Mouse (Mus musculus) forebrain, embryonic 13.5 days (tissue): ENCODE measurements at regions not wholly inside any gene's neighbourhood (a gene's known extent, or its start where the extent isn't known, plus 50 kb on each side); places are given as distances from the start of the nearest gene placed in this dataset.

Experiments used
- ATAC-seq: fragments of 200-750 bp; cut with Nextera tagmentation; 2 replicates; pipeline ENCODE4 v1.8.0; 2017
- H3K27ac ChIP-seq: fragments of 300-500 bp; sonication (generic); 2 replicates; pipeline ENCODE4 v1.5.1; 2015; ENCODE audit warnings: inconsistent platforms, mild to moderate bottlenecking, moderate library complexity
- H3K27me3 ChIP-seq: fragments of 300-500 bp; sonication (generic); 2 replicates; pipeline ENCODE4 v1.6.1; 2015; ENCODE audit warnings: mild to moderate bottlenecking, inconsistent platforms
- H3K36me3 ChIP-seq: fragments of 300-500 bp; sonication (generic); 2 replicates; pipeline ENCODE4 v1.6.1; 2015; ENCODE audit warnings: mild to moderate bottlenecking, inconsistent platforms; ENCODE audit not compliant: poor library complexity, severe bottlenecking
- H3K4me1 ChIP-seq: fragments of 300-500 bp; sonication (generic); 2 replicates; pipeline ENCODE4 v1.6.1; 2015; ENCODE audit warnings: inconsistent platforms
- H3K4me2 ChIP-seq: fragments of 300-500 bp; sonication (generic); 2 replicates; pipeline ENCODE4 v1.6.1; 2015; ENCODE audit warnings: inconsistent platforms, mild to moderate bottlenecking, moderate library complexity
- H3K4me3 ChIP-seq: fragments of 300-500 bp; sonication (generic); 2 replicates; pipeline ENCODE4 v1.5.1; 2015; ENCODE audit warnings: mild to moderate bottlenecking, inconsistent platforms
- H3K9ac ChIP-seq: fragments of 300-500 bp; sonication (generic); 2 replicates; pipeline ENCODE4 v1.6.1; 2015; ENCODE audit warnings: mild to moderate bottlenecking, inconsistent platforms
- H3K9me3 ChIP-seq: fragments of 300-500 bp; sonication (generic); replicated peaks from 2 replicates; pipeline ENCODE4 v1.6.1; 2016; ENCODE audit warnings: inconsistent platforms
- WGBS: fragments of 180-500 bp; shearing (Covaris S2); methylation state at CpG from one replicate; pipeline ENCODE4 v1.1.7; 2015; 5-methylcytosine and 5-hydroxymethylcytosine counted together

DNA sequence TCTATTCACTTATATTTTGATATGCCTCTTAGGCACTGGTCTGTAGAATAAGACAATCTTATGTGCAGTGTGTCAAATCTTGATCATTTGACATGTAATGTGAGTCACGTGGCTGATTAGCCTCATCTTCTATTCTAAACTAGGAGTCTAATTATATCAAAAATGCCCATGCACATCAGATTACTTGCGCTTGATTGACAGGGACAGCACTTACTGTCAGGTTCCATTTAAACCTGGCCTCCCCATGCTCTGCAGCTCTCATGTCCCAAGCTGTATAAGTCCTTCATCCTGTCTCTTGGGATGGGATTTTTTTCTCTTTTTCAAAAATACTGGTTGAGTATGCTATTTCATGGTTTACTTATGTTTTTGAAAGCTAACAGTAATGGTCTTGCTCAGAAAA is 425.7 kb downstream of the Epha5 start:
- Histone ChIP-seq H3K27ac (peak overlapping the region; percentile 51; the same call in 1 of the 2 replicates), H3K36me3 (no peaks in the 10 kb centered on the region), H3K9me3 (no peaks in the 10 kb centered on the region), H3K27me3 (no peaks in the 10 kb centered on the region), H3K9ac (no peak overlapping the region), H3K4me1 (peaks cover 11% of the 10 kb centered on the region), H3K4me3 (no peak overlapping the region), H3K4me2 (no peak overlapping the region)
- 62% methylated on average over 2 of the region's 2 CpGs for WGBS
- ATAC-seq, result peak; percentile 49; the same call in 1 of the 2 replicates

DNA sequence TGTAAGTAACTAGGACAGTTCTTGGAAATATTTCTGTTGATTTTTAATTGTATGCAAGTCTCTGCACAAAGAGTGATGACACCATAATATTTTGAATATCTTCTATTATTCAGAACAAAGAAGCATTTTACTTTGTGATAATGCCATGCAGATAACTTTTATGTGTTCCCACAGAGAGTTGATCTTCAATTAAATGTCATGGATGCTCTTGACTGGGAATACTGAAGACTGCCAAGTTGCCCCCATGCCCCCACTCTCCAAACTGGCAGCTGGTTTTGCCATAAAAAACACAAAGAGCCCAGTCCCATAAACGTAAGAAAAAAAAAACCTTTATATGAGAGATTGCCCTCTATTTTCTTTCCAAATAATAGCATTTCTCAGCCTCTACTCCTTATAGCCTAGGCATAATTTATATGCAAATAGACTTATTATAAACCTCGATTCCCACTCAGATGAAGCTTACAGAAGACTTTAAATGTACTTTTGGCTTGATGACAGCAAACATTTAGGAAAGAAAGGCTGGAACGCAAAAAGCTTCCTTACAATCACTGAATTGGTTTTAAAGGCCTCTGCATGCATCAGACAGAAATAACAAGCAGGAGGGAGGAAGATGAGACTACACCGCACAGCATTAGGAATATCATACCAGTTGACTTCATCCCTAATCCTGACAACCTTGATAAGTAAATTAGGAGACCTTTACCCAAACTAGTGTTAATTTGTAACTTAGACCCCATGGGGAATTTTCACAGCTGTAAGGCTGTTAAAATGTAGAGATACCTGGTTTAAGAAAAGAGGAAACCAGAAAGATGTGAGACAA is 426.3 kb downstream of the Epha5 start:
- H3K27ac ChIP-seq, result peak overlapping the region; percentile 51
- H3K27me3 ChIP-seq, result no peaks in the 10 kb centered on the region
- no peak overlapping the region for H3K4me2 ChIP-seq
- peaks cover 11% of the 10 kb centered on the region for H3K4me1 ChIP-seq
- 12% methylated on average over 4 of the region's 4 CpGs for WGBS
- no peaks in the 10 kb centered on the region for H3K9me3 ChIP-seq
- peak; percentile 74 for ATAC-seq
- H3K9ac ChIP-seq, result no peak overlapping the region
- no peaks in the 10 kb centered on the region for H3K36me3 ChIP-seq
- H3K4me3 ChIP-seq, result no peak overlapping the region

- no peaks in the 10 kb centered on the region for H3K4me1 ChIP-seq
- H3K4me2 ChIP-seq, result no peak overlapping the region
- H3K36me3 ChIP-seq, result no peaks in the 10 kb centered on the region
- no peaks in the 10 kb centered on the region for H3K9me3 ChIP-seq
- H3K27me3 ChIP-seq, result no peaks in the 10 kb centered on the region
- H3K27ac ChIP-seq, result no peak overlapping the region
- peak; percentile 55; the same call in 1 of the 2 replicates for ATAC-seq
- no peak overlapping the region for H3K4me3 ChIP-seq
- 96% methylated on average over 2 of the region's 2 CpGs for WGBS
- H3K9ac ChIP-seq, result no peak overlapping the region
Measured at GRCm38 (mm10) chr5:83961573-83961972, 455.6 kb downstream of the Epha5 start.

- H3K36me3 ChIP-seq, result no peaks in the 10 kb centered on the region
- 72% methylated on average over 2 of the region's 2 CpGs for WGBS
- no peak overlapping the region for H3K4me3 ChIP-seq
- peak; percentile 65 for ATAC-seq
- no peak overlapping the region for H3K4me2 ChIP-seq
- no peaks in the 10 kb centered on the region for H3K9me3 ChIP-seq
- H3K27me3 ChIP-seq, result no peaks in the 10 kb centered on the region
- peak overlapping the region; percentile 26; the same call in 1 of the 2 replicates for H3K27ac ChIP-seq
- no peak overlapping the region for H3K9ac ChIP-seq
- no peaks in the 10 kb centered on the region for H3K4me1 ChIP-seq
Measured at GRCm38 (mm10) chr5:83958800-83959199, 458.4 kb downstream of the Epha5 start.

GRCm38 (mm10) chr5:83958196-83958595 is 459.0 kb downstream of the Epha5 start:
- peak; percentile 85 for ATAC-seq
- WGBS, result 75% methylated on average over 4 of the region's 4 CpGs

More at GRCm38 (mm10) chr5:83958196-83958595, 459.0 kb downstream of the Epha5 start:
- H3K27ac ChIP-seq, result no peak overlapping the region
- H3K9me3 ChIP-seq, result no peaks in the 10 kb centered on the region
- no peak overlapping the region for H3K9ac ChIP-seq
- H3K4me2 ChIP-seq, result no peak overlapping the region
- H3K4me1 ChIP-seq, result no peaks in the 10 kb centered on the region
- H3K4me3 ChIP-seq, result no peak overlapping the region
- H3K36me3 ChIP-seq, result no peaks in the 10 kb centered on the region
- no peaks in the 10 kb centered on the region for H3K27me3 ChIP-seq
